8 mouse cellular contexts compared by ENCODE assay signal in genomic region chr19:41914592-41914882, GRCm38 (mm10). TPM values are rescaled to one million over a fixed set of nuclear protein-coding genes. Genes with fewer than 3 reads are reported as not detected.
DNase-seq lines count a peak whose midpoint lies in the region; ATAC-seq and TF ChIP-seq lines count a peak whose summit lies in the region.
"Not testable (repeated sequence)": the region's sequence is repeated elsewhere in the genome, so short reads cannot be mapped to it uniquely, and the experiment has no call there.

No protein-coding gene starts in this region.

- not testable (repeated sequence) for H3K9me3 ChIP-seq in E14TG2a.4 (ENCODE audit: low read length); embryonic facial prominence, embryonic 14.5 days (ENCODE audit: control insufficient read depth, low read length); heart, embryonic 12.5 days (replicated peaks); intestine, embryonic 14.5 days (ENCODE audit: control insufficient read depth, low read length); limb, embryonic 10.5 days (replicated peaks); liver, embryonic 15.5 days (replicated peaks); midbrain, embryonic 12.5 days; stomach, embryonic 15.5 days

- TF ChIP-seq CTCF in E14TG2a.4 (conservative IDR thresholded peaks at IDR 0.05; ENCODE audit: low read length): not testable (repeated sequence)

- peak overlapping the region; percentile 87 for H3K4me2 ChIP-seq in embryonic facial prominence, embryonic 14.5 days (ENCODE audit: low read depth, low read length)
- peak overlapping the region; percentile 77 for H3K4me2 ChIP-seq in heart, embryonic 12.5 days
- peak overlapping the region; percentile 60 for H3K4me2 ChIP-seq in intestine, embryonic 14.5 days (ENCODE audit: low read length)
- peak overlapping the region; percentile 98 for H3K4me2 ChIP-seq in liver, embryonic 15.5 days
- peak overlapping the region; percentile 90; the same call in 1 of the 2 replicates for H3K4me2 ChIP-seq in midbrain, embryonic 12.5 days (replicated peaks)
- peak overlapping the region; percentile 82; the same call in 1 of the 2 replicates for H3K4me2 ChIP-seq in stomach, embryonic 15.5 days

- H3K4me1 ChIP-seq in E14TG2a.4 (replicated peaks; ENCODE audit: low read depth, low read length): peaks cover 47% of the 10 kb centered on the region
- H3K4me1 ChIP-seq in embryonic facial prominence, embryonic 14.5 days (ENCODE audit: control insufficient read depth, insufficient read depth, low read length): peaks cover 13% of the 10 kb centered on the region; the same call in 1 of the 2 replicates
- H3K4me1 ChIP-seq in heart, embryonic 12.5 days (replicated peaks): peaks cover 26% of the 10 kb centered on the region
- peaks cover 13% of the 10 kb centered on the region for H3K4me1 ChIP-seq in intestine, embryonic 14.5 days (replicated peaks; ENCODE audit: control insufficient read depth, insufficient read depth, low read length)
- peaks cover 19% of the 10 kb centered on the region for H3K4me1 ChIP-seq in limb, embryonic 10.5 days
- peaks cover 47% of the 10 kb centered on the region for H3K4me1 ChIP-seq in liver, embryonic 15.5 days (replicated peaks)
- H3K4me1 ChIP-seq in midbrain, embryonic 12.5 days: peaks cover 18% of the 10 kb centered on the region
- peaks cover 14% of the 10 kb centered on the region for H3K4me1 ChIP-seq in stomach, embryonic 15.5 days

- peak overlapping the region; percentile 100 for H3K4me3 ChIP-seq in E14TG2a.4 (replicated peaks; ENCODE audit: low read length)
- H3K4me3 ChIP-seq in embryonic facial prominence, embryonic 14.5 days (ENCODE audit: low read depth, low read length): peak overlapping the region; percentile 97; the same call in 1 of the 2 replicates
- H3K4me3 ChIP-seq in heart, embryonic 12.5 days: peak overlapping the region; percentile 100
- peak overlapping the region; percentile 98 for H3K4me3 ChIP-seq in intestine, embryonic 14.5 days (ENCODE audit: low read depth, low read length)
- 0 out of 2 replicates have a peak overlapping the region, but pooled peaks have one; percentile 86 for H3K4me3 ChIP-seq in limb, embryonic 10.5 days
- peak overlapping the region; percentile 84; the same call in 1 of the 2 replicates for H3K4me3 ChIP-seq in liver, embryonic 15.5 days (replicated peaks)
- not testable (repeated sequence) for H3K4me3 ChIP-seq in midbrain, embryonic 12.5 days; stomach, embryonic 15.5 days (replicated peaks)

- H3K36me3 ChIP-seq in E14TG2a.4 (ENCODE audit: insufficient read depth, low read length): peaks cover 62% of the 10 kb centered on the region
- H3K36me3 ChIP-seq in embryonic facial prominence, embryonic 14.5 days (ENCODE audit: control insufficient read depth, insufficient read depth, low read length): peaks cover 31% of the 10 kb centered on the region
- peaks cover 44% of the 10 kb centered on the region for H3K36me3 ChIP-seq in heart, embryonic 12.5 days
- H3K36me3 ChIP-seq in intestine, embryonic 14.5 days (ENCODE audit: control insufficient read depth, insufficient read depth, low read length): peaks cover 44% of the 10 kb centered on the region
- H3K36me3 ChIP-seq in limb, embryonic 10.5 days: peaks cover 54% of the 10 kb centered on the region
- H3K36me3 ChIP-seq in liver, embryonic 15.5 days (replicated peaks): peaks cover 35% of the 10 kb centered on the region
- peaks cover 32% of the 10 kb centered on the region for H3K36me3 ChIP-seq in midbrain, embryonic 12.5 days
- H3K36me3 ChIP-seq in stomach, embryonic 15.5 days: peaks cover 29% of the 10 kb centered on the region

- not testable (repeated sequence) for ATAC-seq in embryonic facial prominence, embryonic 14.5 days (ENCODE audit: low read depth); heart, embryonic 12.5 days (ENCODE audit: insufficient number of reproducible peaks, low FRiP score); intestine, embryonic 14.5 days (replicated peaks; ENCODE audit: low FRiP score, low TSS enrichment, low read depth); liver, embryonic 15.5 days (ENCODE audit: insufficient read depth); midbrain, embryonic 12.5 days (ENCODE audit: low FRiP score, low read depth); stomach, embryonic 15.5 days (ENCODE audit: insufficient read depth, low FRiP score, low read depth)

- not testable (repeated sequence) for DNase-seq in embryonic facial prominence, embryonic 14.5 days (ENCODE audit: low spot score); intestine, embryonic 14.5 days (ENCODE audit: low spot score); limb, embryonic 10.5 days (ENCODE audit: low spot score)

- not testable (repeated sequence) for H3K27me3 ChIP-seq in E14TG2a.4 (ENCODE audit: insufficient read depth, low read length); embryonic facial prominence, embryonic 14.5 days (replicated peaks; ENCODE audit: control insufficient read depth, insufficient read depth, low read length); heart, embryonic 12.5 days (replicated peaks); intestine, embryonic 14.5 days (replicated peaks; ENCODE audit: control insufficient read depth, insufficient read depth, low read length); limb, embryonic 10.5 days (ENCODE audit: low read depth, poor library complexity, severe bottlenecking); liver, embryonic 15.5 days; midbrain, embryonic 12.5 days; stomach, embryonic 15.5 days (replicated peaks)

- not testable (repeated sequence) for H3K9ac ChIP-seq in embryonic facial prominence, embryonic 14.5 days (ENCODE audit: low read depth, low read length); heart, embryonic 12.5 days; intestine, embryonic 14.5 days (ENCODE audit: low read length); liver, embryonic 15.5 days; midbrain, embryonic 12.5 days (replicated peaks); stomach, embryonic 15.5 days

- H3K27ac ChIP-seq in embryonic facial prominence, embryonic 14.5 days (replicated peaks; ENCODE audit: low read depth, low read length); heart, embryonic 12.5 days (ENCODE audit: poor library complexity, severe bottlenecking); intestine, embryonic 14.5 days (ENCODE audit: low read depth); limb, embryonic 10.5 days; midbrain, embryonic 12.5 days (replicated peaks); stomach, embryonic 15.5 days: not testable (repeated sequence)
- 0 out of 2 replicates have a peak overlapping the region, but pooled peaks have one; percentile 87 for H3K27ac ChIP-seq in liver, embryonic 15.5 days (replicated peaks)

RNA-seq across cellular contexts. Expression of gene Pgam1, which starts 2.8 kb away (rescaled TPM):
- polyA plus RNA-seq in embryonic facial prominence, embryonic 14.5 days (2014; fragmentation: Nextera tagmentation; extraction: Ambion mirVana): 522 and 549 TPM in 2 replicates
- polyA plus RNA-seq in heart, embryonic 12.5 days (2016; fragmentation: Nextera tagmentation; extraction: Ambion mirVana): 906 and 931 TPM in 2 replicates
- polyA plus RNA-seq in intestine, embryonic 14.5 days (2014; fragmentation: Nextera tagmentation; extraction: Ambion mirVana): 819 and 835 TPM in 2 replicates
- polyA plus RNA-seq in limb, embryonic 10.5 days (2016; fragmentation: Nextera tagmentation; extraction: Ambion mirVana): 900 and 1,117 TPM in 2 replicates
- 267 and 322 TPM in 2 replicates for polyA plus RNA-seq in liver, embryonic 15.5 days (2015; fragmentation: Nextera tagmentation; extraction: Ambion mirVana)
- polyA plus RNA-seq in midbrain, embryonic 12.5 days (2016; fragmentation: Nextera tagmentation; extraction: Ambion mirVana): 514 and 531 TPM in 2 replicates
- polyA plus RNA-seq in stomach, embryonic 15.5 days (2015; fragmentation: Nextera tagmentation; extraction: Ambion mirVana): 626 and 677 TPM in 2 replicates

RNA-seq across cellular contexts. Expression of gene Rrp12, which starts 18.6 kb away (rescaled TPM):
- 13.8 and 15.0 TPM in 2 replicates for polyA plus RNA-seq in embryonic facial prominence, embryonic 14.5 days (2014; fragmentation: Nextera tagmentation; extraction: Ambion mirVana)
- polyA plus RNA-seq in heart, embryonic 12.5 days (2016; fragmentation: Nextera tagmentation; extraction: Ambion mirVana): 16.9 TPM in 2 replicates
- 16.2 and 16.3 TPM in 2 replicates for polyA plus RNA-seq in intestine, embryonic 14.5 days (2014; fragmentation: Nextera tagmentation; extraction: Ambion mirVana)
- polyA plus RNA-seq in limb, embryonic 10.5 days (2016; fragmentation: Nextera tagmentation; extraction: Ambion mirVana): 31.9 and 39.8 TPM in 2 replicates
- 8.5 and 8.6 TPM in 2 replicates for polyA plus RNA-seq in liver, embryonic 15.5 days (2015; fragmentation: Nextera tagmentation; extraction: Ambion mirVana)
- 22.8 and 22.9 TPM in 2 replicates for polyA plus RNA-seq in midbrain, embryonic 12.5 days (2016; fragmentation: Nextera tagmentation; extraction: Ambion mirVana)
- polyA plus RNA-seq in stomach, embryonic 15.5 days (2015; fragmentation: Nextera tagmentation; extraction: Ambion mirVana): 13.7 and 14.2 TPM in 2 replicates

RNA-seq across cellular contexts. Expression of gene Exosc1, which starts 18.7 kb away (rescaled TPM):
- polyA plus RNA-seq in embryonic facial prominence, embryonic 14.5 days (2014; fragmentation: Nextera tagmentation; extraction: Ambion mirVana): 67.8 and 71.3 TPM in 2 replicates
- polyA plus RNA-seq in heart, embryonic 12.5 days (2016; fragmentation: Nextera tagmentation; extraction: Ambion mirVana): 49.2 and 52.2 TPM in 2 replicates
- 84.7 and 88.0 TPM in 2 replicates for polyA plus RNA-seq in intestine, embryonic 14.5 days (2014; fragmentation: Nextera tagmentation; extraction: Ambion mirVana)
- 91.7 and 102 TPM in 2 replicates for polyA plus RNA-seq in limb, embryonic 10.5 days (2016; fragmentation: Nextera tagmentation; extraction: Ambion mirVana)
- polyA plus RNA-seq in liver, embryonic 15.5 days (2015; fragmentation: Nextera tagmentation; extraction: Ambion mirVana): 29.2 and 31.4 TPM in 2 replicates
- polyA plus RNA-seq in midbrain, embryonic 12.5 days (2016; fragmentation: Nextera tagmentation; extraction: Ambion mirVana): 73.1 and 76.8 TPM in 2 replicates
- polyA plus RNA-seq in stomach, embryonic 15.5 days (2015; fragmentation: Nextera tagmentation; extraction: Ambion mirVana): 70.3 and 75.3 TPM in 2 replicates

RNA-seq across cellular contexts. Expression of gene Zdhhc16, which starts 18.7 kb away (rescaled TPM):
- polyA plus RNA-seq in embryonic facial prominence, embryonic 14.5 days (2014; fragmentation: Nextera tagmentation; extraction: Ambion mirVana): 69.1 and 72.4 TPM in 2 replicates
- 55.2 and 58.1 TPM in 2 replicates for polyA plus RNA-seq in heart, embryonic 12.5 days (2016; fragmentation: Nextera tagmentation; extraction: Ambion mirVana)
- polyA plus RNA-seq in intestine, embryonic 14.5 days (2014; fragmentation: Nextera tagmentation; extraction: Ambion mirVana): 69.2 and 76.6 TPM in 2 replicates
- 92.0 and 96.5 TPM in 2 replicates for polyA plus RNA-seq in limb, embryonic 10.5 days (2016; fragmentation: Nextera tagmentation; extraction: Ambion mirVana)
- polyA plus RNA-seq in liver, embryonic 15.5 days (2015; fragmentation: Nextera tagmentation; extraction: Ambion mirVana): 33.7 and 39.6 TPM in 2 replicates
- polyA plus RNA-seq in midbrain, embryonic 12.5 days (2016; fragmentation: Nextera tagmentation; extraction: Ambion mirVana): 79.9 and 82.6 TPM in 2 replicates
- 73.4 and 82.2 TPM in 2 replicates for polyA plus RNA-seq in stomach, embryonic 15.5 days (2015; fragmentation: Nextera tagmentation; extraction: Ambion mirVana)
